Mouse (Mus musculus) G1E (cell line): ENCODE measurements at regions not wholly inside any gene's neighbourhood (a gene's known extent, or its start where the extent isn't known, plus 50 kb on each side); places are given as distances from the start of the nearest gene placed in this dataset.

ENCODE experiments used
- CTCF ChIP-seq: IDR thresholded peaks from 2 replicates; pipeline ENCODE4 v1.5.1; 2012; ENCODE audit warnings: low read depth, low read length, inconsistent platforms, mixed read lengths
- GATA1 ChIP-seq: IDR thresholded peaks from 2 replicates; pipeline ENCODE4 v1.6.1; 2012; ENCODE audit warnings: borderline replicate concordance, low read length, inconsistent platforms, mixed read lengths
- GATA2 ChIP-seq: IDR thresholded peaks from 2 replicates; pipeline ENCODE4 v1.6.1; 2012; ENCODE audit warnings: low read depth, low read length, inconsistent platforms, borderline replicate concordance
- TAL1 ChIP-seq: conservative IDR thresholded peaks from 2 replicates; pipeline ENCODE4 v1.6.1; 2012; ENCODE audit warnings: low read depth, low read length, inconsistent platforms, mixed read lengths

GRCm38 (mm10) chr7:98784369-98784931 is 50.5 kb upstream of the Wnt11 start:
- TF ChIP-seq CTCF (no peak), GATA2 (no peak), TAL1 (no peak), GATA1 (no peak)
